Mouse (Mus musculus) liver, embryonic 14.5 days (tissue): Measurements from ENCODE around the gene Anxa11.
"Not testable (repeated sequence)": the region's sequence is repeated elsewhere in the genome, so short reads cannot be mapped to it uniquely, and the experiment has no call there.

Experiments used
- CTCF ChIP-seq: IDR thresholded peaks from 2 replicates; pipeline ENCODE4 v1.5.1; 2016; ENCODE audit warnings: antibody characterized with exemption, low read depth, control low read depth
- EP300 ChIP-seq: IDR thresholded peaks from 2 replicates; pipeline ENCODE4 v1.6.1; 2016; ENCODE audit warnings: antibody characterized with exemption, low read depth

- TF ChIP-seq CTCF, EP300: not testable (repeated sequence)
Observed at GRCm38 (mm10) chr14:25876640-25877039, 34.7 kb downstream of the Anxa11 start.
